Mouse (Mus musculus) forebrain, embryonic 10.5 days (tissue): ENCODE measurements around the gene Ehd3. TPM values are rescaled to one million over a fixed set of nuclear protein-coding genes. Genes with fewer than 3 reads are reported as not detected.
A peak's percentile ranks its signal among the peaks of the same experiment; 100 is the strongest.

Experiments
- DNase-seq: peaks from one replicate; pipeline ENCODE4 v3.0.0-alpha.2; 2017; ENCODE audit warnings: low spot score; ENCODE audit errors: extremely low spot score
- H3K27ac ChIP-seq: fragments of 300-500 bp; sonication (generic); 2 replicates; pipeline ENCODE4 v1.5.1; 2016; ENCODE audit warnings: mild to moderate bottlenecking
- H3K27me3 ChIP-seq: fragments of 300-500 bp; sonication (generic); 2 replicates; pipeline ENCODE4 v1.6.1; 2016; ENCODE audit warnings: mild to moderate bottlenecking; ENCODE audit not compliant: poor library complexity, severe bottlenecking
- H3K36me3 ChIP-seq: fragments of 300-500 bp; sonication (generic); replicated peaks from 2 replicates; pipeline ENCODE4 v1.6.1; 2016; ENCODE audit warnings: mild to moderate bottlenecking, moderate library complexity
- H3K4me1 ChIP-seq: fragments of 300-500 bp; sonication (generic); 2 replicates; pipeline ENCODE4 v1.6.1; 2016
- H3K4me3 ChIP-seq: fragments of 300-500 bp; sonication (generic); 2 replicates; pipeline ENCODE4 v1.5.1; 2016; ENCODE audit warnings: mild to moderate bottlenecking, moderate library complexity
- H3K9me3 ChIP-seq: fragments of 300-500 bp; sonication (generic); 2 replicates; pipeline ENCODE4 v1.6.1; 2016; ENCODE audit warnings: mild to moderate bottlenecking, moderate library complexity
- WGBS: fragments of 180-500 bp; shearing (Covaris S2); methylation state at CpG from one replicate; pipeline ENCODE4 v1.1.7; 2016; 5-methylcytosine and 5-hydroxymethylcytosine counted together
- polyA plus RNA-seq: library from polyadenylated mRNA; unstranded; fragments of >200 nt; fragmentation: Nextera tagmentation; extraction: Ambion mirVana; gene quantifications from 2 replicates; pipeline ENCODE4 v1.2.1, GENCODE M21; 2016

The Ehd3 gene
- 9.9 and 10.9 TPM in 2 replicates for polyA plus RNA-seq

GRCm38 (mm10) chr17:73803521-73804184, at the start of gene Ehd3:
TSS of gene Ehd3 (plus strand) at chr17:73804134.
- no peak for DNase-seq
- Histone ChIP-seq H3K27me3 (no peaks in the 10 kb centered on the region; the same call in 1 of the 2 replicates), H3K36me3 (no peaks in the 10 kb centered on the region), H3K4me3 (peak within 1 kb of the TSS; percentile 70), H3K4me1 (peaks cover 12% of the 10 kb centered on the region; the same call in 1 of the 2 replicates), H3K9me3 (no peaks in the 10 kb centered on the region), H3K27ac (peak within 1 kb of the TSS; percentile 80)
- WGBS: 86% methylated on average over 5 of the region's 5 CpGs

- Histone ChIP-seq H3K36me3 (no peaks in the 10 kb centered on the region), H3K4me1 (peaks cover 5% of the 10 kb centered on the region), H3K4me3 (no peak overlapping the region), H3K27me3 (no peaks in the 10 kb centered on the region), H3K27ac (no peak overlapping the region), H3K9me3 (no peaks in the 10 kb centered on the region)
- 54% methylated on average over 8 of the region's 8 CpGs for WGBS
- DNase-seq: no peak
These were observed 33.0 kb upstream of the Ehd3 start for GRCm38 (mm10) chr17:73770964-73771363.

- H3K4me1 ChIP-seq: peaks cover 14% of the 10 kb centered on the region
- H3K36me3 ChIP-seq: no peaks in the 10 kb centered on the region
- no peaks in the 10 kb centered on the region for H3K27me3 ChIP-seq
- H3K4me3 ChIP-seq: no peak overlapping the region
- 87% methylated on average over 8 of the region's 8 CpGs for WGBS
- H3K9me3 ChIP-seq: no peaks in the 10 kb centered on the region
- H3K27ac ChIP-seq: no peak overlapping the region
- no peak for DNase-seq
These were observed 17.2 kb upstream of the Ehd3 start for GRCm38 (mm10) chr17:73786642-73787311.

GRCm38 (mm10) chr17:73790284-73791020, 13.5 kb upstream of the Ehd3 start:
- Histone ChIP-seq H3K9me3 (no peaks in the 10 kb centered on the region), H3K4me1 (peaks cover 14% of the 10 kb centered on the region), H3K36me3 (no peaks in the 10 kb centered on the region), H3K27ac (peak overlapping the region; percentile 60; the same call in 1 of the 2 replicates), H3K27me3 (no peaks in the 10 kb centered on the region), H3K4me3 (no peak overlapping the region)
- DNase-seq: no peak
- 31% methylated on average over 12 of the region's 12 CpGs for WGBS

GRCm38 (mm10) chr17:73796789-73797188, 7.1 kb upstream of the Ehd3 start:
- no peak for DNase-seq
- Histone ChIP-seq H3K4me3 (no peak overlapping the region), H3K36me3 (no peaks in the 10 kb centered on the region), H3K4me1 (no peaks in the 10 kb centered on the region), H3K9me3 (no peaks in the 10 kb centered on the region), H3K27me3 (no peaks in the 10 kb centered on the region), H3K27ac (no peak overlapping the region)
- WGBS: 86% methylated on average over 6 of the region's 6 CpGs

GRCm38 (mm10) chr17:73797706-73798105, 6.2 kb upstream of the Ehd3 start:
- Histone ChIP-seq H3K4me1 (no peaks in the 10 kb centered on the region), H3K9me3 (no peaks in the 10 kb centered on the region), H3K36me3 (no peaks in the 10 kb centered on the region), H3K27me3 (no peaks in the 10 kb centered on the region), H3K4me3 (no peak overlapping the region), H3K27ac (no peak overlapping the region)
- WGBS: 91% methylated on average over 4 of the region's 4 CpGs
- no peak for DNase-seq

- Histone ChIP-seq H3K4me1 (peaks cover 12% of the 10 kb centered on the region; the same call in 1 of the 2 replicates), H3K36me3 (no peaks in the 10 kb centered on the region), H3K27me3 (no peaks in the 10 kb centered on the region; the same call in 1 of the 2 replicates), H3K27ac (peak overlapping the region; percentile 80), H3K4me3 (peak overlapping the region; percentile 70), H3K9me3 (no peaks in the 10 kb centered on the region)
- WGBS: under 1% methylated on average over 45 of the region's 45 CpGs
- peak; percentile 90 for DNase-seq
These were observed 798 bp downstream of the Ehd3 start for GRCm38 (mm10) chr17:73804592-73805271.

- no peak for DNase-seq
- H3K27me3 ChIP-seq: no peaks in the 10 kb centered on the region; the same call in 1 of the 2 replicates
- no peaks in the 10 kb centered on the region for H3K9me3 ChIP-seq
- H3K27ac ChIP-seq: no peak overlapping the region
- H3K4me1 ChIP-seq: peaks cover 12% of the 10 kb centered on the region
- H3K4me3 ChIP-seq: no peak overlapping the region
- 91% methylated on average over 6 of the region's 6 CpGs for WGBS
- H3K36me3 ChIP-seq: no peaks in the 10 kb centered on the region
These were observed 2.4 kb downstream of the Ehd3 start for GRCm38 (mm10) chr17:73806331-73806730.

GRCm38 (mm10) chr17:73807211-73807610, 3.3 kb downstream of the Ehd3 start:
- Histone ChIP-seq H3K9me3 (no peaks in the 10 kb centered on the region), H3K4me1 (peaks cover 19% of the 10 kb centered on the region), H3K27me3 (no peaks in the 10 kb centered on the region; the same call in 1 of the 2 replicates), H3K36me3 (no peaks in the 10 kb centered on the region), H3K27ac (no peak overlapping the region), H3K4me3 (no peak overlapping the region)
- 89% methylated on average over 5 of the region's 5 CpGs for WGBS
- no peak for DNase-seq

GRCm38 (mm10) chr17:73808431-73808830, 4.5 kb downstream of the Ehd3 start:
- no peak for DNase-seq
- WGBS: 90% methylated on average over 6 of the region's 6 CpGs

GRCm38 (mm10) chr17:73810801-73811200, 6.9 kb downstream of the Ehd3 start:
- Histone ChIP-seq H3K4me3 (no peak overlapping the region), H3K27ac (no peak overlapping the region), H3K4me1 (peaks cover 12% of the 10 kb centered on the region), H3K36me3 (no peaks in the 10 kb centered on the region), H3K9me3 (no peaks in the 10 kb centered on the region), H3K27me3 (no peaks in the 10 kb centered on the region; the same call in 1 of the 2 replicates)
- WGBS: 84% methylated on average over 1 of the region's 1 CpGs
- DNase-seq: no peak

More at GRCm38 (mm10) chr17:73808431-73808830, 4.5 kb downstream of the Ehd3 start:
- no peaks in the 10 kb centered on the region for H3K36me3 ChIP-seq
- no peak overlapping the region for H3K27ac ChIP-seq
- no peaks in the 10 kb centered on the region for H3K9me3 ChIP-seq
- H3K4me1 ChIP-seq: peaks cover 19% of the 10 kb centered on the region
- no peak overlapping the region for H3K4me3 ChIP-seq
- H3K27me3 ChIP-seq: no peaks in the 10 kb centered on the region; the same call in 1 of the 2 replicates

- H3K27ac ChIP-seq: peak overlapping the region; percentile 5; the same call in 1 of the 2 replicates
- no peaks in the 10 kb centered on the region for H3K27me3 ChIP-seq
- peaks cover 7% of the 10 kb centered on the region for H3K4me1 ChIP-seq
- no peak for DNase-seq
- H3K4me3 ChIP-seq: no peak overlapping the region
- H3K9me3 ChIP-seq: no peaks in the 10 kb centered on the region
- WGBS: 68% methylated on average over 5 of the region's 5 CpGs
- no peaks in the 10 kb centered on the region for H3K36me3 ChIP-seq
These were observed 7.6 kb downstream of the Ehd3 start for GRCm38 (mm10) chr17:73811566-73811965.
